Mouse (Mus musculus) stomach, embryonic 15.5 days (tissue): ENCODE measurements around the gene Gsg1. TPM values are rescaled to one million over a fixed set of nuclear protein-coding genes. Genes with fewer than 3 reads are reported as not detected.

Experiments
- ATAC-seq: fragments of 200-750 bp; cut with Nextera tagmentation; 2 replicates; pipeline ENCODE4 v1.8.0; 2017; ENCODE audit warnings: low read depth, moderate number of reproducible peaks, moderate TSS enrichment; ENCODE audit not compliant: insufficient read depth, low FRiP score
- H3K27ac ChIP-seq: fragments of 300-500 bp; sonication (generic); 2 replicates; pipeline ENCODE4 v1.5.1; 2015; ENCODE audit warnings: mild to moderate bottlenecking, inconsistent platforms
- H3K27me3 ChIP-seq: fragments of 300-500 bp; sonication (generic); replicated peaks from 2 replicates; pipeline ENCODE4 v1.6.1; 2015; ENCODE audit warnings: inconsistent platforms
- H3K36me3 ChIP-seq: fragments of 300-500 bp; sonication (generic); 2 replicates; pipeline ENCODE4 v1.6.1; 2015; ENCODE audit warnings: inconsistent platforms
- H3K4me1 ChIP-seq: fragments of 300-500 bp; sonication (generic); 2 replicates; pipeline ENCODE4 v1.6.1; 2015; ENCODE audit warnings: inconsistent platforms
- H3K4me2 ChIP-seq: fragments of 300-500 bp; sonication (generic); 2 replicates; pipeline ENCODE4 v1.6.1; 2015; ENCODE audit warnings: mild to moderate bottlenecking, inconsistent platforms
- H3K4me3 ChIP-seq: fragments of 300-500 bp; sonication (generic); replicated peaks from 2 replicates; pipeline ENCODE4 v1.5.1; 2015; ENCODE audit warnings: inconsistent platforms
- H3K9ac ChIP-seq: fragments of 300-500 bp; sonication (generic); 2 replicates; pipeline ENCODE4 v1.6.1; 2015; ENCODE audit warnings: inconsistent platforms
- H3K9me3 ChIP-seq: fragments of 300-500 bp; sonication (generic); 2 replicates; pipeline ENCODE4 v1.6.1; 2016; ENCODE audit warnings: inconsistent platforms
- WGBS: fragments of 180-500 bp; shearing (Covaris S2); methylation state at CpG from one replicate; pipeline ENCODE4 v1.1.7; 2015; 5-methylcytosine and 5-hydroxymethylcytosine counted together
- polyA plus RNA-seq: library from polyadenylated mRNA; unstranded; fragments of >200 nt; fragmentation: Nextera tagmentation; extraction: Ambion mirVana; gene quantifications from 2 replicates; pipeline ENCODE4 v1.2.1, GENCODE M21; 2015

Gsg1 gene
- polyA plus RNA-seq, 1 experiment from 2014 or later: 0.72 TPM

- Histone ChIP-seq H3K27me3 (no peaks in the 10 kb centered on the region), H3K4me3 (no peak overlapping the region), H3K27ac (no peak overlapping the region), H3K36me3 (peaks cover 8% of the 10 kb centered on the region; the same call in 1 of the 2 replicates), H3K9ac (no peak overlapping the region), H3K9me3 (no peaks in the 10 kb centered on the region), H3K4me1 (no peaks in the 10 kb centered on the region), H3K4me2 (no peak overlapping the region)
- ATAC-seq: no peak
- 90% methylated on average over 6 of the region's 6 CpGs for WGBS
Observed at GRCm38 (mm10) chr6:135230586-135230985, 23.6 kb downstream of the Gsg1 start.

DNA sequence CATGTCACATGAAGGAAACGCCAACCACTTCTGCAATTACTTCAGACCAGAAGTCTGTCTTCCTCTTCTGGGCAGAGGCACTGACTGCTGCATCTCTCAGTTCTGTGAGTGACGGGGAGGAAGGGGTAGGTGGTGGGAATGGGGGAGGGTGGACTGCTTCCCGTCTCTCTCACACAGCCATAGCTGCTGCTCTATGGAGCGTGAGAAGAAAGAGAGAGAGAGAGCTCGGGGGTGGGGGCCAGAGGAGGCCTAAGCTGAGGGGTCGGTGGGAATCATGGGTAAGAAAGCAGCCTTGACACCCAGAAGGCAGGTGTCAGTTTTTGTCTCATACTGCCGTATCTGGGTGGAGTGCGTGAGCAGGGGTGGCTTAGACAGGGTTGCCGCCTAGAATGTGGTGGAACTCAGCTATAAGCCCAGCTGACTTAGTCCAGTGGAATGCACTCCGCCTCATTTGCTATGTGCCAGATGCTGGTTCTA is 25.6 kb downstream of the Gsg1 start:
- peaks cover 8% of the 10 kb centered on the region; the same call in 1 of the 2 replicates for H3K36me3 ChIP-seq
- H3K9ac ChIP-seq: no peak overlapping the region
- no peaks in the 10 kb centered on the region for H3K9me3 ChIP-seq
- H3K27ac ChIP-seq: no peak overlapping the region
- no peak overlapping the region for H3K4me2 ChIP-seq
- no peaks in the 10 kb centered on the region for H3K4me1 ChIP-seq
- H3K27me3 ChIP-seq: no peaks in the 10 kb centered on the region
- no peak for ATAC-seq
- WGBS: 64% methylated on average over 10 of the region's 10 CpGs
- H3K4me3 ChIP-seq: no peak overlapping the region

GRCm38 (mm10) chr6:135223786-135224416 is 30.2 kb downstream of the Gsg1 start:
- H3K9ac ChIP-seq: no peak overlapping the region
- no peaks in the 10 kb centered on the region for H3K27me3 ChIP-seq
- ATAC-seq: no peak
- H3K9me3 ChIP-seq: no peaks in the 10 kb centered on the region
- no peak overlapping the region for H3K4me2 ChIP-seq
- H3K4me3 ChIP-seq: no peak overlapping the region
- peaks cover 4% of the 10 kb centered on the region; the same call in 1 of the 2 replicates for H3K36me3 ChIP-seq
- H3K27ac ChIP-seq: no peak overlapping the region
- 65% methylated on average over 6 of the region's 6 CpGs for WGBS
- no peaks in the 10 kb centered on the region for H3K4me1 ChIP-seq

- no peak overlapping the region for H3K9ac ChIP-seq
- H3K4me1 ChIP-seq: no peaks in the 10 kb centered on the region
- no peak overlapping the region for H3K27ac ChIP-seq
- H3K4me2 ChIP-seq: no peak overlapping the region
- ATAC-seq: no peak
- H3K36me3 ChIP-seq: no peaks in the 10 kb centered on the region
- H3K4me3 ChIP-seq: no peak overlapping the region
- no peaks in the 10 kb centered on the region for H3K27me3 ChIP-seq
- 82% methylated on average over 5 of the region's 5 CpGs for WGBS
- H3K9me3 ChIP-seq: no peaks in the 10 kb centered on the region
Observed at GRCm38 (mm10) chr6:135219916-135220315, 34.2 kb downstream of the Gsg1 start.

- no peaks in the 10 kb centered on the region for H3K9me3 ChIP-seq
- no peaks in the 10 kb centered on the region for H3K27me3 ChIP-seq
- H3K4me1 ChIP-seq: no peaks in the 10 kb centered on the region
- H3K9ac ChIP-seq: no peak overlapping the region
- H3K4me2 ChIP-seq: no peak overlapping the region
- no peaks in the 10 kb centered on the region; the same call in 1 of the 2 replicates for H3K36me3 ChIP-seq
- no peak for ATAC-seq
- no peak overlapping the region for H3K4me3 ChIP-seq
- WGBS: 51% methylated on average over 8 of the region's 8 CpGs
- H3K27ac ChIP-seq: 0 out of 2 replicates have a peak overlapping the region, but pooled peaks have one; percentile 1
Observed at GRCm38 (mm10) chr6:135218330-135218729, 35.8 kb downstream of the Gsg1 start.

DNA sequence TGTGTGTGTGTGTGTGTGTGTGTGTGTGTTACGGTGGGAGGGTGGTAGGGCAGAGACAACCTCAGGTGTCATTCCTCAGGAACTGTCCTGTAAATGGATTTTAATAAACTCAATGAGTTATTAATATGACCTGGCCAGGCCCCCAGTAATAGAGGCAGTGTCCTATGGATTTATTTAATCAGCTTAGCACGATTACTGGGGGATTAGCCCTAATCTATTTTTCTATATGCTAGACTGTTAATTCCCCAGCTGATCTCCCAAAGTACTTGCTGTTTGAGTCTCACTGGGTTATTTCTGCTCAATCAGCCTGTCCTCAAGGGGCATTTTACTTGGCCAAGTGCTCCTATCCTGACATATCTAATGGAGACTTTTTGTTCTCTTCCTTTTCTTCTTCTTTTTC is 41.5 kb downstream of the Gsg1 start:
- Histone ChIP-seq H3K4me2 (no peak overlapping the region), H3K9me3 (no peaks in the 10 kb centered on the region), H3K27me3 (no peaks in the 10 kb centered on the region), H3K27ac (no peak overlapping the region), H3K9ac (no peak overlapping the region), H3K4me3 (no peak overlapping the region), H3K36me3 (peaks cover 5% of the 10 kb centered on the region; the same call in 1 of the 2 replicates), H3K4me1 (no peaks in the 10 kb centered on the region)
- 60% methylated on average over 2 of the region's 2 CpGs for WGBS
- ATAC-seq: no peak

DNA sequence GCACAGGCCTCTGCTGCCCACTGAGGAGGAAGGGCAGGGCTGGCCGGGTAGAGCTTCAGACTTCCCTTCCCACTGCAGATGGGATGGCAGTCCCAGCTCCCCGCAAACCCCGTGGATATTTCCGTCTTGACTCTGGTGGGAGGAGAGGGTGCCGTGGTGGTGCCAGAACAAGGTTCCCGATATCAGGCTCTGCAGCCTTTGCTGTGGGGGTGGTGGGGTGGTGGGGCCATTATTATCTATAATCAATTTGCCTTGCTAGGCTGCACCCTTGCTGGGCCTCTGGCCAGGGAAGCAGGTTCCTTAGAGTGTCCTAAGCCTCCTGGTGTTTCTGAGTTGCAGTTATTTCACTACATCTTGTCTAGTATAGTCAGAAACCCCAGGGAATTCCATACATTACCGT is 43.0 kb downstream of the Gsg1 start:
- no peak overlapping the region for H3K27ac ChIP-seq
- H3K4me2 ChIP-seq: no peak overlapping the region
- WGBS: 66% methylated on average over 7 of the region's 7 CpGs
- H3K27me3 ChIP-seq: no peaks in the 10 kb centered on the region
- H3K9me3 ChIP-seq: no peaks in the 10 kb centered on the region
- no peaks in the 10 kb centered on the region for H3K4me1 ChIP-seq
- ATAC-seq: no peak
- H3K36me3 ChIP-seq: peaks cover 5% of the 10 kb centered on the region; the same call in 1 of the 2 replicates
- H3K4me3 ChIP-seq: no peak overlapping the region
- H3K9ac ChIP-seq: no peak overlapping the region

- Histone ChIP-seq H3K27me3 (no peaks in the 10 kb centered on the region), H3K4me2 (no peak overlapping the region), H3K36me3 (0 out of 2 replicates have a peak, but pooled peaks cover 5% of the 10 kb centered on the region), H3K9ac (no peak overlapping the region), H3K4me3 (no peak overlapping the region), H3K4me1 (no peaks in the 10 kb centered on the region), H3K9me3 (no peaks in the 10 kb centered on the region), H3K27ac (no peak overlapping the region)
- WGBS: 77% methylated on average over 8 of the region's 8 CpGs
- ATAC-seq: no peak
Observed at GRCm38 (mm10) chr6:135206909-135207308, 47.2 kb downstream of the Gsg1 start.

GRCm38 (mm10) chr6:135205802-135206201 is 48.3 kb downstream of the Gsg1 start:
- no peak overlapping the region for H3K4me2 ChIP-seq

DNA sequence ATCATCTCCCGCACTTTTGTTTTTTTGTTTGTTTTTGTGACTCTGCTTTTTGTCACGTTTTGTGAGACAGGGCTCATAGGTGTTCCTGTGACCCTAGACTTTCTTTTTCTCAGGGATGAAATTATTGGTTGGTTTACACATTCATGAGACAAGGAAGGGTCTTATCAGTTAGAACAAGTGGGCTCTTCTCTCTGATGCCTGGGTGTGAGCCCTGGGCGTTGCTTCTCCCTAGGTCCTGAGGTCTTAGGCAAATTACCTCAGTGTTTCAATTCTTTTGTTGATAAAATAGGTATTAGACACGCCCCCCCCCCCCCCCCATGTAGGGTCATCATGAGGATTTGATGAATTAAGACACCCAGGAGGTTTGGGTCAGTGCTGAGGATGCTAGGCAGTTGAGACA is 49.3 kb downstream of the Gsg1 start:
- no peaks in the 10 kb centered on the region for H3K27me3 ChIP-seq
- H3K27ac ChIP-seq: no peak overlapping the region
- H3K4me1 ChIP-seq: peaks cover 4% of the 10 kb centered on the region; the same call in 1 of the 2 replicates
- no peak for ATAC-seq
- no peak overlapping the region for H3K4me3 ChIP-seq
- H3K36me3 ChIP-seq: 0 out of 2 replicates have a peak, but pooled peaks cover 2% of the 10 kb centered on the region
- H3K4me2 ChIP-seq: no peak overlapping the region
- H3K9me3 ChIP-seq: no peaks in the 10 kb centered on the region
- H3K9ac ChIP-seq: no peak overlapping the region
- 64% methylated on average over 4 of the region's 4 CpGs for WGBS

More at GRCm38 (mm10) chr6:135205802-135206201, 48.3 kb downstream of the Gsg1 start:
- WGBS: 75% methylated on average over 4 of the region's 4 CpGs
- H3K9ac ChIP-seq: no peak overlapping the region
- no peak overlapping the region for H3K27ac ChIP-seq
- 0 out of 2 replicates have a peak, but pooled peaks cover 5% of the 10 kb centered on the region for H3K36me3 ChIP-seq
- H3K4me3 ChIP-seq: no peak overlapping the region
- peaks cover 2% of the 10 kb centered on the region; the same call in 1 of the 2 replicates for H3K4me1 ChIP-seq
- no peaks in the 10 kb centered on the region for H3K27me3 ChIP-seq
- ATAC-seq: no peak
- H3K9me3 ChIP-seq: no peaks in the 10 kb centered on the region

DNA sequence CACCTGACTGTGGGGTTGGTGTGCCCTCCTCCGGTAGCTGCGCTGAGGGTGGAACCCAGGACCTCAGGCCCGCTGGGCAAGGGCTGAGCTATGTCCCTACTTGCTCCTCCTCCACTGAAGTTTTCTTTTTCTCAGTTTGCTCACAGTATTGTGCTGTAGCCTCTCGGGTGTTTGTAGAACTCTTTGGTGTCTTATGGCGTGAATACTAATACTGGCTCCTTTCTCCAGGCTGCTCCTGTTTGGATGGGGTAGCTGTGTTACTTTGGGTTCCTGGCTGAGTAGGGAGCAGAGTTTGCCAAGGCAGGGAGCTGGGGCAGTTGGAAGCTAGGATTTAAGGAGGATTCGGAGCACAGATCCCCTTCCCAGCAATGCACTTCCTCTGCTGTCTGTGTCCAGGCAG is 50.4 kb downstream of the Gsg1 start:
- Histone ChIP-seq H3K27ac (peak overlapping the region; percentile 16; the same call in 1 of the 2 replicates), H3K4me3 (no peak overlapping the region), H3K4me2 (no peak overlapping the region), H3K9me3 (no peaks in the 10 kb centered on the region), H3K4me1 (peaks cover 4% of the 10 kb centered on the region; the same call in 1 of the 2 replicates), H3K27me3 (no peaks in the 10 kb centered on the region), H3K9ac (no peak overlapping the region), H3K36me3 (no peaks in the 10 kb centered on the region)
- ATAC-seq: no peak
- WGBS: 65% methylated on average over 6 of the region's 6 CpGs

GRCm38 (mm10) chr6:135202668-135203067 is 51.5 kb downstream of the Gsg1 start:
- Histone ChIP-seq H3K27me3 (no peaks in the 10 kb centered on the region), H3K4me1 (peaks cover 4% of the 10 kb centered on the region; the same call in 1 of the 2 replicates), H3K36me3 (no peaks in the 10 kb centered on the region), H3K4me2 (no peak overlapping the region), H3K27ac (no peak overlapping the region), H3K9me3 (no peaks in the 10 kb centered on the region), H3K9ac (no peak overlapping the region), H3K4me3 (no peak overlapping the region)
- no peak for ATAC-seq
- 91% methylated on average over 6 of the region's 6 CpGs for WGBS
